Mouse (Mus musculus) heart, adult 2 months (tissue): ENCODE data around the gene Nop56. TPM values are rescaled to one million over a fixed set of nuclear protein-coding genes. Genes with fewer than 3 reads are reported as not detected.

ENCODE experiments used
- DNase-seq, 2 experiments: peaks; one replicate each; pipeline ENCODE4 v3.0.0; 2021
- H3K27ac ChIP-seq: fragments of 200-600 bp; 2 replicates; pipeline ENCODE4 v1.8.1; 2022
- H3K27me3 ChIP-seq: fragments of 200-500 bp; 2 replicates; pipeline ENCODE4 v1.6.1; 2012; ENCODE audit warnings: mild to moderate bottlenecking, low read length, inconsistent platforms, mixed read lengths; ENCODE audit not compliant: control insufficient read depth, insufficient read depth
- H3K36me3 ChIP-seq: fragments of 200-500 bp; 2 replicates; pipeline ENCODE4 v1.6.1; 2012; ENCODE audit warnings: low read length, inconsistent platforms; ENCODE audit not compliant: control insufficient read depth, insufficient read depth
- H3K4me1 ChIP-seq: fragments of 200-500 bp; 2 replicates; pipeline ENCODE4 v1.6.1; 2011; ENCODE audit warnings: low read length; ENCODE audit not compliant: control insufficient read depth, insufficient read depth
- H3K4me3 ChIP-seq: fragments of 200-600 bp; 2 replicates; pipeline ENCODE4 v1.8.1; 2022
- H3K79me2 ChIP-seq: fragments of 200-500 bp; replicated peaks from 2 replicates; pipeline ENCODE4 v1.6.1; 2012; ENCODE audit warnings: mild to moderate bottlenecking, inconsistent platforms, low read length, moderate library complexity, mixed read lengths; ENCODE audit not compliant: control insufficient read depth, insufficient read depth
- H3K9ac ChIP-seq: fragments of 200-500 bp; 2 replicates; pipeline ENCODE4 v1.6.1; 2012; ENCODE audit warnings: low read depth, mild to moderate bottlenecking, control low read depth, inconsistent platforms, low read length, mixed read lengths
- CTCF ChIP-seq: fragments of 200-600 bp; IDR thresholded peaks from 2 replicates; pipeline ENCODE4 v1.8.1; 2022; ENCODE audit warnings: antibody characterized with exemption, mild to moderate bottlenecking, moderate library complexity
- EP300 ChIP-seq: fragments of 200-500 bp; IDR thresholded peaks from 2 replicates; pipeline ENCODE4 v1.6.1; 2011; ENCODE audit warnings: low read depth, low read length, control low read depth; ENCODE audit not compliant: insufficient read depth
- POLR2A ChIP-seq: fragments of 200-500 bp; IDR thresholded peaks from 2 replicates; pipeline ENCODE4 v1.6.1; 2011; ENCODE audit warnings: mild to moderate bottlenecking, low read depth, low read length, control low read depth; ENCODE audit not compliant: insufficient read depth
- WGBS: fragments of 180-500 bp; shearing (Covaris S2); methylation state at CpG from one replicate; pipeline ENCODE4 v1.1.7; 2018; 5-methylcytosine and 5-hydroxymethylcytosine counted together
- intact Hi-C: fragments of 180-260 bp; cut with DNase I; formaldehyde crosslinking; loops from one replicate; pipeline ENCODE4 v1.15.1; 2025
- polyA plus RNA-seq: library from polyadenylated mRNA; depleted of rRNA; stranded (reverse); fragments of >200 nt; gene quantifications from 2 replicates; pipeline ENCODE4 v1.2.3, GENCODE M21; 2012
- total RNA-seq, 2 experiments: library from RNA; stranded (reverse); gene quantifications; 2 replicates each; pipeline ENCODE4 v1.2.3; 2021

Gene Nop56
- total and polyA plus RNA-seq, 3 experiments = 27.2 to 29.7 (median 28.7) TPM

- Histone ChIP-seq H3K27ac (no peak overlapping the region), H3K79me2 (no peaks in the 10 kb centered on the region), H3K27me3 (peaks cover 8% of the 10 kb centered on the region), H3K9ac (no peak overlapping the region), H3K36me3 (no peaks in the 10 kb centered on the region), H3K4me1 (peaks cover 5% of the 10 kb centered on the region), H3K4me3 (no peak overlapping the region)
- intact Hi-C loops = no loop called here
- no peak for DNase-seq
- 70% methylated on average over 3 of the region's 3 CpGs for WGBS
- TF ChIP-seq POLR2A (no peak), CTCF (no peak), EP300 (no peak)
Observed at GRCm38 (mm10) chr2:130293009-130293408, 18.8 kb downstream of the Nop56 start.

- intact Hi-C loops = no loop called here
- DNase-seq = peak in 1 of 2 experiments; percentile 22
- Histone ChIP-seq H3K36me3 (no peaks in the 10 kb centered on the region), H3K27ac (no peak overlapping the region), H3K27me3 (peaks cover 8% of the 10 kb centered on the region), H3K9ac (no peak overlapping the region), H3K4me3 (no peak overlapping the region), H3K4me1 (peaks cover 5% of the 10 kb centered on the region), H3K79me2 (no peaks in the 10 kb centered on the region)
- no peak for TF ChIP-seq CTCF
- TF ChIP-seq EP300 = no peak
- no peak for TF ChIP-seq POLR2A
- 12% methylated on average over 4 of the region's 4 CpGs for WGBS
Observed at GRCm38 (mm10) chr2:130293486-130293885, 19.3 kb downstream of the Nop56 start.

GRCm38 (mm10) chr2:130294218-130294935, 20.1 kb downstream of the Nop56 start:
- TF ChIP-seq POLR2A (no peak), CTCF (no peak), EP300 (no peak)
- Histone ChIP-seq H3K79me2 (no peaks in the 10 kb centered on the region), H3K4me3 (peak overlapping the region; percentile 52), H3K27ac (peak overlapping the region; percentile 49; the same call in 1 of the 2 replicates), H3K4me1 (peaks cover 5% of the 10 kb centered on the region), H3K27me3 (peaks cover 8% of the 10 kb centered on the region), H3K36me3 (no peaks in the 10 kb centered on the region), H3K9ac (peak overlapping the region; percentile 90)
- no peak for DNase-seq
- WGBS = 18% methylated on average over 20 of the region's 20 CpGs
- intact Hi-C loops = no loop called here

- DNase-seq = peak; percentile 74 to 81
- no peaks in the 10 kb centered on the region for H3K79me2 ChIP-seq
Observed at GRCm38 (mm10) chr2:130294936-130295277, 20.7 kb downstream of the Nop56 start, which contains the start of gene Ebf4. Gene Ebf4 (plus strand): TSS chr2:130295169.

GRCm38 (mm10) chr2:130295331-130296133, 21.3 kb downstream of the Nop56 start:
- Histone ChIP-seq H3K36me3 (no peaks in the 10 kb centered on the region), H3K79me2 (no peaks in the 10 kb centered on the region), H3K4me3 (peak overlapping the region; percentile 56), H3K9ac (peak overlapping the region; percentile 90), H3K27me3 (peaks cover 8% of the 10 kb centered on the region), H3K4me1 (peaks cover 5% of the 10 kb centered on the region), H3K27ac (no peak overlapping the region)
- intact Hi-C loops = loop anchor here (1.0 kb wide), 1 partner anchor 21 kb away; the partner anchor contains the start of gene Nop56
- DNase-seq = peak; percentile 66 to 72
- WGBS = under 1% methylated on average over 82 of the region's 99 CpGs
- peak; percentile 38 for TF ChIP-seq CTCF
- TF ChIP-seq EP300 = no peak

More at GRCm38 (mm10) chr2:130294936-130295277, 20.7 kb downstream of the Nop56 start, which contains the start of gene Ebf4:
- intact Hi-C loops = loop anchor here (1.0 kb wide), 1 partner anchor 21 kb away; the partner anchor contains the start of gene Nop56
- Histone ChIP-seq H3K4me1 (peaks cover 5% of the 10 kb centered on the region), H3K9ac (peak within 1 kb of the TSS; percentile 90), H3K36me3 (no peaks in the 10 kb centered on the region), H3K27ac (peak within 1 kb of the TSS; percentile 49; the same call in 1 of the 2 replicates), H3K27me3 (peaks cover 8% of the 10 kb centered on the region), H3K4me3 (peak within 1 kb of the TSS; percentile 56)
- WGBS = 2% methylated on average over 37 of the region's 39 CpGs
- TF ChIP-seq EP300 (no peak), CTCF (no peak), POLR2A (no peak)

GRCm38 (mm10) chr2:130296134-130296745, 22.0 kb downstream of the Nop56 start:
- no peaks in the 10 kb centered on the region for H3K36me3 ChIP-seq
- 7% methylated on average over 20 of the region's 20 CpGs for WGBS
- TF ChIP-seq POLR2A (no peak), EP300 (no peak), CTCF (no peak)
- H3K4me3 ChIP-seq = peak overlapping the region; percentile 56
- intact Hi-C loops = no loop called here
- no peak for DNase-seq
- H3K79me2 ChIP-seq = no peaks in the 10 kb centered on the region
- peaks cover 5% of the 10 kb centered on the region for H3K4me1 ChIP-seq
- H3K27me3 ChIP-seq = peaks cover 8% of the 10 kb centered on the region
- peak overlapping the region; percentile 53 for H3K9ac ChIP-seq
- H3K27ac ChIP-seq = no peak overlapping the region
